Mouse (Mus musculus): ENCODE results near the gene Gatad2a. TPM values are rescaled to one million over a fixed set of nuclear protein-coding genes. Genes with fewer than 3 reads are reported as not detected.
"Not testable (repeated sequence)": the region's sequence is repeated elsewhere in the genome, so short reads cannot be mapped to it uniquely, and the experiment has no call there.

Gatad2a gene
- polyA plus RNA-seq, 1 experiment, result 28.8 TPM

DNA sequence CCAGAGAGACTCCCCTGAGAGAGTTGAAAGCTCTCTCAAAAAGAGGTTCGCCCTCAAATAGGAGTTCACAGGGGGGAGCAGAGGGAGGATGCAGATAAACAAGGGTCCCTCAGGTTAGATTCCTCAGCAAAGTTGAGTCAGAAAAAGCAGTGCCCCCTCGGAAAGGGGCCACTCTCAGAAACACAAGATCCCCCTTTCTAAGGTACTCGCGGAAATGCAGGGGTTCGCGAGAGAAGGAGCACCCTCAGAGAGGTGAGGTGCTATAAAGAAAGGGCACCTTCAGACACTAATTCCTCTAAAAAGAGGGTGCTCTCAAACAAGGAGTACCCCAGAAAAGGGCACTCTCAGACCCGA lies 785 bp downstream of the Gatad2a start:
- DNase-seq (ENCODE audit: low spot score), result no peak

GRCm38 (mm10) chr8:69988936-69989335 lies 7.2 kb downstream of the Gatad2a start:
- not testable (repeated sequence) for DNase-seq (ENCODE audit: low spot score)

DNA sequence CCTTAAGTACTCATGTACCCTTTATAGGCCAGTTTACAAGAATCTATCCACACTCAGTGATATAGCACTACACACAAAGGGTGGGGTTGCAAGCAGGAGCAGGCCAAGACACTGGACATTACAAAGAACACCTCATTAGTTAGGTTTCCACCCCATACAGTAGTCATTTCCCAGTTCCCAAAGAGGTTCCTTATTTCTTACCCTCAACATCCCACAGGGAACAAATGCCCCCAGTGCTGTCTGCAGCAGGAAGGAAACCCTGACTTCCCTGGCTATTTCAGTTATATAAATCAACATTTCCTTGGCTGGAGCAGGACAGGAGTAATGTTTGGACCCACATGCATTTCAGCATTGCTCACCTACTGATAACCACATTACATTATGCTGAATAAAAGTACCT lies 8.4 kb downstream of the Gatad2a start:
- no peak for DNase-seq (ENCODE audit: low spot score)

DNA sequence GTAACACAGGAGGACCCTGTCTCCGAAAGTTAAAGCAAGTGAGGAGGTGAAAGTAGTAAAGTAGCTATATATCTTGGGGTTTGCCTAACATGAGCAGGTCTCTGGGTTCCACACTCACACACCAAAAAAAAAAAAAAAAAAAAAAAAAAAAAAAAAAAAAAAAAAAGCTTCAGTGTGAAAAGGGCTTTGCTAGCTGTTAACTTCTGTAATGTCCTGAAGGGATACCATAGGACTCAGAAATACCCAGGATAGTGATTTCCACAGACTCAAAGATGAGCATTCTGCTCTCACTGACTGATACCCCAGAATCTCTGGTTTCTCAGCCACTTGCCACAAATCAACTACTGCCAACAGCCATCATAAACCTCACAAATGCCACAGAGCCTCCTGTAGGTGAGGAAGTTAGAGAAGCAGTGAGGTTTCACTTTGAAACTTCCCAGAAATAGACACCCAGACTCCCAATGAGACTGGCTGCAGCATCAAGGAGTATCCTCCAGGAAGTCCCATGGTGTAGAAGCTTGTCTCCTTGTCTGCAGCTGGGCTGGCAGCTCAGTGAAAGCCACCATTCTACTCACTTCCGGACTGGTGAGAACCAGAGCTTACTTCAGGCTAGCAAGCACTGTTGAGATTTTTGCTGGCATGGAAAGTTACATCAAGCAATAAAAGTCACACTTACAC lies 11.2 kb downstream of the Gatad2a start:
- DNase-seq (ENCODE audit: low spot score), result no peak

GRCm38 (mm10) chr8:69978456-69978855 lies 17.7 kb downstream of the Gatad2a start:
- DNase-seq (ENCODE audit: low spot score), result no peak

DNA sequence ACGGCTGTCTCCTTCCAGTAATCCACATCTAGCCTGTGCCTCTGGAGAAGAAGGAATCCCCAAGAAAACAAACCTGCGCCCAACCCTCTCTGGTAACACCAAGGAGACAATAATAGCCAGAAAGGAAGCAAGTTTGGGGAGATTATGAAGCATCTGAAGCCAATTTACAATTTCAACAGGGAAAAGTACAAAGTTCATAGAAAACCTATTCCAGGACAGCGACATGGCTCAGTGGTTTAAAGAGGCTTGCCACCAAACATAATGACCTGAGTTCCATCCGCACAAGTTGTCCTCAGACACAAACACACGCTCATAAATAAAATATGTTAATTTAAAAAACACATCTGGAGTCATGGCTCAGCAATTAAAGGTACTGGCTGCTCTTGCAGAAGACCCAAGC lies 21.4 kb downstream of the Gatad2a start:
- no peak for DNase-seq (ENCODE audit: low spot score)

- peak; percentile 94 for DNase-seq (ENCODE audit: low spot score)
Measured at GRCm38 (mm10) chr8:69974194-69974614, 22.0 kb downstream of the Gatad2a start.

- no peak for DNase-seq (ENCODE audit: low spot score)
Measured at GRCm38 (mm10) chr8:69973442-69974161, 22.6 kb downstream of the Gatad2a start.

DNA sequence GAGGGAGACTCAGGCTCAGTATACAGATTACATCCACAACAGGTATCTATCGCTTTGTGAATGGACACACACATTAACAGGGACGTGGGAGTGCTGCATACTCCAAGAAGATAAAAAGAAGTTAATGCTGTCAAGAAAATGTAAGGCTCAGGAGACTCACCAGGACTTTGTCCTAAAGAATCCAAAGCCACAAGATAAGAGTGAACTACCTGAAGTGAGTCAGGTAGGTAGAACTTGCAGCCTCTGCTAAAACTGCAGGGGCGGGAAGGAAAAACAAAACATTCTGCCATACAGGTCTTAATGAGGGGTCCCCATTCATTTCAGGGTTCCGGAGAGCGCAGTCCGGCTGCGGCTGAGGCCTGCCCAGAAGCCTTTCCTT lies 23.1 kb downstream of the Gatad2a start:
- DNase-seq (ENCODE audit: low spot score), result no peak

- no peak for DNase-seq (ENCODE audit: low spot score)
Measured at GRCm38 (mm10) chr8:69970880-69971279, 25.3 kb downstream of the Gatad2a start.

DNA sequence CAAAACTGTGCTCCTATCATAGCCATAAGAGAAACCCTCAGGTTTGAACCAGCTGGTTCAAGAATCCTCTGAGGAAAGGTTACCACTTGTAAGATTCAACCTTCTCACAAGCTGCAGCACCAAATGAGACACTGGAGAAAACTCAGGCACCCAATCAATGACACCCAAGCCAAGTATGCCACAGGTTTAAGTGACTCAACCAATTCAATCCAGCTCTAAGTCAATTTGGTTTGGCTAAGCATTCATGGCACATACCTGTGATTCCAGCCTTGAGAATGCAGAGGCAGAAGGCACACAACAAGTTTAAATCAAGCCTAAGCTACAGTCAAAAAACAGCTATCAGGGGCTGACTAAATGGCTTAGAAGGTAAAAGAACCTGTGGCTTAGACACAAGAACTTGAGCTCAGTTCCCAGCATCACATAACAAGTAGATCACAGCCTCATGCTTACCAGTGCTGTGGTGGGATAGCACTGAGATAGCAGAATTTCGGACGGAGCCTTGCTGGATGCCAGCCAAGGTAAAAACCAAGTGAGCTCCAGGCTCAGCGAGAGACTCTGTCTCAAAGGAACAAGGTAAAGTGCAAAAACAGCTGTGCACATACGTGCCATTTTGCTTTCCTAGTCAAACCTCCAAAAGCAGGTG lies 28.8 kb downstream of the Gatad2a start:
- DNase-seq (ENCODE audit: low spot score), result no peak

GRCm38 (mm10) chr8:69959241-69959640 lies 36.9 kb downstream of the Gatad2a start:
- DNase-seq (ENCODE audit: low spot score), result no peak

GRCm38 (mm10) chr8:69957879-69958278 lies 38.3 kb downstream of the Gatad2a start:
- DNase-seq (ENCODE audit: low spot score), result no peak

- no peak for DNase-seq (ENCODE audit: low spot score)
Measured at GRCm38 (mm10) chr8:69957419-69957818, 38.8 kb downstream of the Gatad2a start.

- DNase-seq (ENCODE audit: low spot score), result no peak
Measured at GRCm38 (mm10) chr8:69956651-69957050, 39.5 kb downstream of the Gatad2a start.

DNA sequence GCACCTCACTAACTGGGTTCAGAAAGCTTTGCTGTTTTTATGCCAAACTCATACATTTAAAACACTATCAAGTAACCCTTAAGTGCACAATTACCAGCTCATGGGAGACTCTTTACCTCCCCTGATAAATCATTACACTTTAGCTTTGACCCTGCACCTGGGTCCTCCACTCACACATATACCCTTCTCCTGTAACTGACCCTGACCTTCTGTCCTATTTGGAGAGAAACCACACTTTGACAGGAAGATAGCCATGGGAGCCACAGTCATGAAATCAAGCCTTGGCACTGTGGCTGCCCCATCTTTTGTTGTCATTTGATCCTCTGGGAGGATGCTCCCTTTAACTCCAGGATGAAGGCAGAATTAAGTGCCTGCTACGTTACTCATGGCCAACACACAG lies 41.5 kb downstream of the Gatad2a start:
- no peak for DNase-seq (ENCODE audit: low spot score)

DNA sequence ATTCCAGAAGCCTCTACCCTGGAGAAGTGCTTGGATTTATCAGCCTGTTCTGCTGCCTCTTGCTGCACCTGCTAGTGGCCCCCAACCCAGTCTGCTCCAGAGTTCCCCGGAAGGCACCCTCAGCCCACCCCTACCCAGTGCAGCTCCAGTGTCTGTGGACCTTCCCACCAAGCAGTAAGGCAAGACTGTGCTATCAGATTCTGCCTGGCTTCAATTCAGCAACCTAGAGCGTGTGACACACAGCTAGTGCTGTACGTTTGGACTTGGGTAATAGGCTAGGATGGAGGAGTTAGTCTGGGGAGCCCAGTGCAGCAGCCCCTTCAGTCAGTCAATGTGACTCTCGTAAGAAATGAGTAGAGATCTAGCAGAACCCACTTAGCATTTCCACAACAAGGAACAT lies 42.0 kb downstream of the Gatad2a start:
- DNase-seq (ENCODE audit: low spot score), result no peak

DNA sequence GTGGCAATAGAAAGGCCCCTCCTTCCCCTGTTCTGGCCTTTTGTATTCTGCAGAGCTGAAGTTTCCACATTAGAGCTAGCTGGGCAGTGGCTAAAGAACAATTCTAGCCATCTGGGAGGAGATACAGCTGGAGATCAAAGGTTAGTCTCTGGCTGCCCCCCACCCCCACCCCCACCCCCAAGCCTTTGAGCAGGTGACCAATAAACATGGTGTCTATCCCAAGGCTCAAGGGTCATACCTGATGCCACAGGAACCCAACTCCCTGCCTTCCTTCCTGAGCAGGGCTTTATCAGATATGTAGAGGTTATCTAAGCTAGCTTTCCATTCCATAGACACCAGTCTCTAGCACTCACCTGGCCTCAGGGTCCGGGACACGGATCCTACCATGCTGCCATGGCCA lies 45.9 kb downstream of the Gatad2a start:
- no peak for DNase-seq (ENCODE audit: low spot score)

DNA sequence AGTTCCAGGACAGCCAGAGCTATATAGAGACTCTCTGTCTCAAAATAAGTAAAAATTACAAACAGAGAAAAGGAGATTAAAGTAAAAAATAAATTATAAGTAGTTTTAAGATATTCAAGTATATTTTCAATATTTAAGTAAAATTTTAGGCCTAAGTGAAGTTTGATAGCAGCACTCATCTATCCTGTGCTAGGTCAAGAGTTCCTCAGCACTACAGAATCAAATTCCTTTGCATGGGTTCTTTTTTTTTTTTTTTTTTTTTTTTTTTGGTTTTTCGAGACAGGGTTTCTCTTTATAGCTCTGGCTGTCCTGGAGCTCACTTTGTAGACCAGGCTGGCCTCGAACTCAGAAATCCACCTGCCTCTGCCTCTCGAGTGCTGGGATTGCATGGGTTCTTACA lies 53.7 kb downstream of the Gatad2a start:
- not testable (repeated sequence) for DNase-seq (ENCODE audit: low spot score)

GRCm38 (mm10) chr8:69940386-69940785 lies 55.8 kb downstream of the Gatad2a start:
- no peak for DNase-seq (ENCODE audit: low spot score)

DNA sequence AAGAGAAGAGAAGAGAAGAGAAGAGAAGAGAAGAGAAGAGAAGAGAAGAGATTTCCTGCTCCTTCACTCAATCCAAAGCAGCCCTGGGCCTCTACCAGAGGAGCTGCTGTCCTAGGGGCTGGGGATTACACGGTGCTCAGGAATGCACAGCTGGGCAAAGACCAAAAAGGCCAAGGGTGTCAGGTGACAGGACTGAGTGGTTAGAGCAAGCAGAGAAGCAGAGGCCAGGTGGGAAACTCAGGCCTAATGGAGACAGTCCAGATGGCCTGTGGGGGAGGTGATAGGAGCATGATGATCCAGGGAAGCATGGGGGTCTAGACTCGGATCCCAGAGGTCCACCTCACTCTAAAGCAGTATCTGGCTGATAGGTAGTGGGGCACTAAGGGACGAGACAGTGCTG lies 56.6 kb downstream of the Gatad2a start:
- no peak for DNase-seq (ENCODE audit: low spot score)

DNA sequence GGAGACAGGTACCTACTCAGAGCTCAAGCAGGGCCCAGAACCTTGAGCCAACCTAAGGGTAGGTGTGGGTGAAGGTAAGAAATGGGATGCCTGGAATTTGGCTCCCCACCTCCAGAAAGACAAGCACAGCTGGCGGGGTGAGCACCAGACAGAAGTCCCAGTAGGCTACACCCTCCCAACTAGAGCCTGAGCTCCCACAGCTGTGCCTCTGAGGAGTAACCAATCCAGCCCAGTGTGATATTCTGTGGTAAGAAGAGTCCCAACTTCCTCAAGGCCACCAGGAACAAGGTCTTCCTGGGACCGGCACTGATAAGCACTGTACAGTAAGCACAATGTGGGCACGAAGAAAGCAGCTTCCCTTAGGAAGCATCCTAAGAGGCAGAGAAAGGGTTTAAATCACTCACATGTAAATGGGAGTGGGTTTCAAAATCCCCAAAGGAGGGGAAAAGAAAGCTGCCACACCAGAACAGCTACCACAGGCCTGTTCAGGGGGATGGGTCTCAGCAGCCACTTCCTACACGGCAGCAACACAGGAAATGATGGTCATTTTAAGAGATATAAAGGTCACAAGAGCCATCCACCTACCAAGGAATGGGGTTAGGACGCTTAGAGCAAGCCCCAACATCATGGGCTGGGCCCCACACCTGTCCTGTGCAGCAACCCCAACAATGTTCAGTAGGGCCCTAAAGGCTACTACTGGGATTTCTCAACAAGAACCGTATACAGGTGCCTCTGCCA lies 57.8 kb downstream of the Gatad2a start:
- no peak for DNase-seq (ENCODE audit: low spot score)

All from urinary bladder, adult 2 months (tissue).